Mouse (Mus musculus): ENCODE measurements at regions not wholly inside any gene's neighbourhood (a gene's known extent, or its start where the extent isn't known, plus 50 kb on each side); places are given as distances from the start of the nearest gene placed in this dataset.
"Not testable (repeated sequence)": the region's sequence is repeated elsewhere in the genome, so short reads cannot be mapped to it uniquely, and the experiment has no call there.

- Histone ChIP-seq H3K4me3 (ENCODE audit: insufficient read depth, low read depth, low read length) (no peak overlapping the region), H3K4me1 (ENCODE audit: control insufficient read depth, insufficient read depth, low read length) (no peaks in the 10 kb centered on the region), H3K27me3 (replicated peaks; ENCODE audit: control insufficient read depth, insufficient read depth, low read length) (no peaks in the 10 kb centered on the region; the same call in 1 of the 2 replicates), H3K27ac (ENCODE audit: insufficient read depth, low read depth, low read length) (no peak overlapping the region), H3K36me3 (ENCODE audit: control insufficient read depth, insufficient read depth, low read length) (no peaks in the 10 kb centered on the region)
- DNase-seq, result no peak
- TF ChIP-seq CTCF (conservative IDR thresholded peaks at IDR 0.05; ENCODE audit: insufficient read depth, insufficient read length, low read depth, low read length), result no peak
- TF ChIP-seq POLR2A (IDR thresholded peaks at IDR 0.05; ENCODE audit: low read depth, low read length), result no peak
- WGBS, result 80% methylated on average over 6 of the region's 6 CpGs
Measured at GRCm38 (mm10) chr5:134046086-134046485, 53.4 kb upstream of the Castor2 start.

- not testable (repeated sequence) for DNase-seq; H3K4me3 ChIP-seq (ENCODE audit: insufficient read depth, low read depth, low read length); H3K4me1 ChIP-seq (ENCODE audit: control insufficient read depth, insufficient read depth, low read length); H3K27ac ChIP-seq (ENCODE audit: insufficient read depth, low read depth, low read length); H3K27me3 ChIP-seq (replicated peaks; ENCODE audit: control insufficient read depth, insufficient read depth, low read length); H3K36me3 ChIP-seq (ENCODE audit: control insufficient read depth, insufficient read depth, low read length)
- 70% methylated on average over 1 of the region's 2 CpGs for WGBS
Measured at GRCm38 (mm10) chr5:134042938-134043337, 56.6 kb upstream of the Castor2 start.

- H3K27me3 ChIP-seq (replicated peaks; ENCODE audit: control insufficient read depth, insufficient read depth, low read length), result no peaks in the 10 kb centered on the region
- H3K27ac ChIP-seq (ENCODE audit: insufficient read depth, low read depth, low read length), result no peak overlapping the region
- DNase-seq, result no peak
- H3K36me3 ChIP-seq (ENCODE audit: control insufficient read depth, insufficient read depth, low read length), result no peaks in the 10 kb centered on the region
- TF ChIP-seq CTCF (conservative IDR thresholded peaks at IDR 0.05; ENCODE audit: insufficient read depth, insufficient read length, low read depth, low read length) (no peak), POLR2A (IDR thresholded peaks at IDR 0.05; ENCODE audit: low read depth, low read length) (no peak)
- 18% methylated on average over 11 of the region's 11 CpGs for WGBS
- no peaks in the 10 kb centered on the region for H3K4me1 ChIP-seq (ENCODE audit: control insufficient read depth, insufficient read depth, low read length)
- no peak overlapping the region for H3K4me3 ChIP-seq (ENCODE audit: insufficient read depth, low read depth, low read length)
Measured at GRCm38 (mm10) chr5:134027316-134027966, 72.1 kb upstream of the Castor2 start.

- H3K4me1 ChIP-seq (ENCODE audit: control insufficient read depth, insufficient read depth, low read length), result no peaks in the 10 kb centered on the region
- no peaks in the 10 kb centered on the region for H3K27me3 ChIP-seq (replicated peaks; ENCODE audit: control insufficient read depth, insufficient read depth, low read length)
- WGBS, result 83% methylated on average over 13 of the region's 13 CpGs
- H3K27ac ChIP-seq (ENCODE audit: insufficient read depth, low read depth, low read length), result no peak overlapping the region
- TF ChIP-seq POLR2A (IDR thresholded peaks at IDR 0.05; ENCODE audit: low read depth, low read length) (no peak), CTCF (conservative IDR thresholded peaks at IDR 0.05; ENCODE audit: insufficient read depth, insufficient read length, low read depth, low read length) (no peak)
- no peaks in the 10 kb centered on the region for H3K36me3 ChIP-seq (ENCODE audit: control insufficient read depth, insufficient read depth, low read length)
- no peak overlapping the region for H3K4me3 ChIP-seq (ENCODE audit: insufficient read depth, low read depth, low read length)
- DNase-seq, result no peak
Measured at GRCm38 (mm10) chr5:134019651-134020432, 79.7 kb upstream of the Castor2 start.

- DNase-seq, result peak; percentile 68
- H3K4me3 ChIP-seq (ENCODE audit: insufficient read depth, low read depth, low read length), result no peak overlapping the region
- 14% methylated on average over 13 of the region's 13 CpGs for WGBS
- no peaks in the 10 kb centered on the region for H3K36me3 ChIP-seq (ENCODE audit: control insufficient read depth, insufficient read depth, low read length)
- no peak overlapping the region for H3K27ac ChIP-seq (ENCODE audit: insufficient read depth, low read depth, low read length)
- no peaks in the 10 kb centered on the region for H3K27me3 ChIP-seq (replicated peaks; ENCODE audit: control insufficient read depth, insufficient read depth, low read length)
- no peaks in the 10 kb centered on the region for H3K4me1 ChIP-seq (ENCODE audit: control insufficient read depth, insufficient read depth, low read length)
- no peak for TF ChIP-seq CTCF (conservative IDR thresholded peaks at IDR 0.05; ENCODE audit: insufficient read depth, insufficient read length, low read depth, low read length)
- no peak for TF ChIP-seq POLR2A (IDR thresholded peaks at IDR 0.05; ENCODE audit: low read depth, low read length)
Measured at GRCm38 (mm10) chr5:134014257-134015163, 85.0 kb upstream of the Castor2 start.

- no peak for TF ChIP-seq POLR2A (IDR thresholded peaks at IDR 0.05; ENCODE audit: low read depth, low read length)
- TF ChIP-seq CTCF (conservative IDR thresholded peaks at IDR 0.05; ENCODE audit: insufficient read depth, insufficient read length, low read depth, low read length), result no peak
- Histone ChIP-seq H3K4me1 (ENCODE audit: control insufficient read depth, insufficient read depth, low read length) (no peaks in the 10 kb centered on the region), H3K36me3 (ENCODE audit: control insufficient read depth, insufficient read depth, low read length) (no peaks in the 10 kb centered on the region), H3K27ac (ENCODE audit: insufficient read depth, low read depth, low read length) (no peak overlapping the region), H3K4me3 (ENCODE audit: insufficient read depth, low read depth, low read length) (no peak overlapping the region), H3K27me3 (replicated peaks; ENCODE audit: control insufficient read depth, insufficient read depth, low read length) (no peaks in the 10 kb centered on the region)
- WGBS, result 85% methylated on average over 8 of the region's 8 CpGs
- DNase-seq, result no peak
Measured at GRCm38 (mm10) chr5:134013206-134013605, 86.3 kb upstream of the Castor2 start.

GRCm38 (mm10) chr5:134009843-134010242 lies 89.7 kb upstream of the Castor2 start:
- H3K4me1 ChIP-seq (ENCODE audit: control insufficient read depth, insufficient read depth, low read length), result no peaks in the 10 kb centered on the region
- H3K27me3 ChIP-seq (replicated peaks; ENCODE audit: control insufficient read depth, insufficient read depth, low read length), result no peaks in the 10 kb centered on the region
- no peak overlapping the region for H3K27ac ChIP-seq (ENCODE audit: insufficient read depth, low read depth, low read length)
- no peak for DNase-seq
- 79% methylated on average over 14 of the region's 14 CpGs for WGBS
- no peaks in the 10 kb centered on the region for H3K36me3 ChIP-seq (ENCODE audit: control insufficient read depth, insufficient read depth, low read length)
- no peak overlapping the region for H3K4me3 ChIP-seq (ENCODE audit: insufficient read depth, low read depth, low read length)
- TF ChIP-seq POLR2A (IDR thresholded peaks at IDR 0.05; ENCODE audit: low read depth, low read length) (no peak), CTCF (conservative IDR thresholded peaks at IDR 0.05; ENCODE audit: insufficient read depth, insufficient read length, low read depth, low read length) (no peak)
